Mouse (Mus musculus): ENCODE measurements around the gene Mybpc2.

The Mybpc2 gene

GRCm38 (mm10) chr7:44546274-44546673 is 21.8 kb upstream of the Mybpc2 start:
- no peak for DNase-seq (ENCODE audit: low spot score)

GRCm38 (mm10) chr7:44543071-44543470 is 18.6 kb upstream of the Mybpc2 start:
- DNase-seq (ENCODE audit: low spot score): no peak

GRCm38 (mm10) chr7:44542555-44542954 is 18.1 kb upstream of the Mybpc2 start:
- DNase-seq (ENCODE audit: low spot score): no peak

GRCm38 (mm10) chr7:44538756-44539624 is 14.5 kb upstream of the Mybpc2 start:
- no peak for DNase-seq (ENCODE audit: low spot score)

- DNase-seq (ENCODE audit: low spot score): no peak
Measured at GRCm38 (mm10) chr7:44537496-44537895, 13.0 kb upstream of the Mybpc2 start.

GRCm38 (mm10) chr7:44537009-44537408 is 12.6 kb upstream of the Mybpc2 start:
- no peak for DNase-seq (ENCODE audit: low spot score)

GRCm38 (mm10) chr7:44536590-44536968 is 12.1 kb upstream of the Mybpc2 start:
- DNase-seq (ENCODE audit: low spot score): no peak

GRCm38 (mm10) chr7:44535657-44536589 is 11.5 kb upstream of the Mybpc2 start:
- DNase-seq (ENCODE audit: low spot score): no peak

GRCm38 (mm10) chr7:44534656-44535441 is 10.4 kb upstream of the Mybpc2 start:
- DNase-seq (ENCODE audit: low spot score): no peak

GRCm38 (mm10) chr7:44534242-44534641 is 9.8 kb upstream of the Mybpc2 start:
- no peak for DNase-seq (ENCODE audit: low spot score)

- no peak for DNase-seq (ENCODE audit: low spot score)
Measured at GRCm38 (mm10) chr7:44533746-44534045, 9.2 kb upstream of the Mybpc2 start.

GRCm38 (mm10) chr7:44532918-44533745 is 8.7 kb upstream of the Mybpc2 start:
- no peak for DNase-seq (ENCODE audit: low spot score)

- no peak for DNase-seq (ENCODE audit: low spot score)
Measured at GRCm38 (mm10) chr7:44531946-44532732, 7.7 kb upstream of the Mybpc2 start, which contains the start of gene Spib. Spib (minus strand) TSS chr7:44532071.

- no peak for DNase-seq (ENCODE audit: low spot score)
Measured at GRCm38 (mm10) chr7:44531207-44531606, 6.8 kb upstream of the Mybpc2 start.

GRCm38 (mm10) chr7:44530507-44530906 is 6.1 kb upstream of the Mybpc2 start:
- DNase-seq (ENCODE audit: low spot score): no peak

GRCm38 (mm10) chr7:44529518-44529917 is 5.1 kb upstream of the Mybpc2 start:
- DNase-seq (ENCODE audit: low spot score): no peak

- DNase-seq (ENCODE audit: low spot score): peak; percentile 43
Measured at GRCm38 (mm10) chr7:44527483-44528398, 3.3 kb upstream of the Mybpc2 start.

- no peak for DNase-seq (ENCODE audit: low spot score)
Measured at GRCm38 (mm10) chr7:44526414-44527154, 2.1 kb upstream of the Mybpc2 start.
